Mouse (Mus musculus) lung, embryonic 15.5 days (tissue): ENCODE results near the gene Ramp2. TPM values are rescaled to one million over a fixed set of nuclear protein-coding genes. Genes with fewer than 3 reads are reported as not detected.

ENCODE experiments used
- ATAC-seq: fragments of 200-750 bp; cut with Nextera tagmentation; 2 replicates; pipeline ENCODE4 v1.8.0; 2017; ENCODE audit warnings: moderate number of reproducible peaks, borderline replicate concordance; ENCODE audit not compliant: low FRiP score, low TSS enrichment; ENCODE audit errors: extremely low read depth
- H3K27ac ChIP-seq: fragments of 300-500 bp; sonication (generic); 2 replicates; pipeline ENCODE4 v1.5.1; 2015; ENCODE audit warnings: moderate library complexity, mild to moderate bottlenecking, inconsistent platforms
- H3K27me3 ChIP-seq: fragments of 300-500 bp; sonication (generic); 2 replicates; pipeline ENCODE4 v1.6.1; 2015; ENCODE audit warnings: inconsistent platforms
- H3K36me3 ChIP-seq: fragments of 300-500 bp; sonication (generic); 2 replicates; pipeline ENCODE4 v1.6.1; 2015; ENCODE audit warnings: inconsistent platforms
- H3K4me1 ChIP-seq: fragments of 300-500 bp; sonication (generic); 2 replicates; pipeline ENCODE4 v1.6.1; 2015; ENCODE audit warnings: inconsistent platforms
- H3K4me2 ChIP-seq: fragments of 300-500 bp; sonication (generic); 2 replicates; pipeline ENCODE4 v1.6.1; 2015; ENCODE audit warnings: inconsistent platforms, mild to moderate bottlenecking, moderate library complexity
- H3K4me3 ChIP-seq: fragments of 300-500 bp; sonication (generic); 2 replicates; pipeline ENCODE4 v1.5.1; 2015; ENCODE audit warnings: mild to moderate bottlenecking, inconsistent platforms
- H3K9ac ChIP-seq: fragments of 300-500 bp; sonication (generic); 2 replicates; pipeline ENCODE4 v1.6.1; 2015; ENCODE audit warnings: inconsistent platforms
- H3K9me3 ChIP-seq: fragments of 300-500 bp; sonication (generic); 2 replicates; pipeline ENCODE4 v1.6.1; 2016; ENCODE audit warnings: inconsistent platforms
- WGBS: fragments of 180-500 bp; shearing (Covaris S2); methylation state at CpG from one replicate; pipeline ENCODE4 v1.1.7; 2015; 5-methylcytosine and 5-hydroxymethylcytosine counted together
- polyA plus RNA-seq: library from polyadenylated mRNA; unstranded; fragments of >200 nt; fragmentation: Nextera tagmentation; extraction: Ambion mirVana; gene quantifications from 2 replicates; pipeline ENCODE4 v1.2.1, GENCODE M21; 2015

Ramp2 gene
- polyA plus RNA-seq, 1 experiment from 2014 or later: 286 TPM

DNA sequence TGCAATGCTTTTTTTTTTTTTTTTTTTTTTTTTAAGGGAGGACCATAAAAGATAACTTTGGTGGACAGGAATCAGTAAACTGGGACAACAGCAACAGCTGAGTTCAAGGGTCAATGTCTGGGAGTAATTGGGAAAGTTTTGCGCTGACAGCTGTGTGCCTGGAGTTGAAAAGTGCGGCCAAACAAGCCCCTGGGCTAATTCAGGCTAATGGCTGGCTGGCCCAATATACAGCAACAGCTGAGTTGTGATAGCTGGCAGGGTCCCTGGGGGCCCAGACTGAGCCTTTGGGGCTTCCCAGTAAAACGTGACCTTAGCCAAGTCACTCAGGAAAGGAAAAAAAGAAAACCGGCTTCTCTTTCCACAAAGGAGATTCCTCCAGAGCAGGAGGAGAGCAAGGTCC, 757 bp upstream of the Ramp2 start:
- H3K27me3 ChIP-seq: peaks cover 16% of the 10 kb centered on the region; the same call in 1 of the 2 replicates
- no peak for ATAC-seq
- no peak overlapping the region for H3K4me3 ChIP-seq
- H3K9me3 ChIP-seq: no peaks in the 10 kb centered on the region
- H3K27ac ChIP-seq: peak overlapping the region; percentile 92
- no peak overlapping the region for H3K9ac ChIP-seq
- peak overlapping the region; percentile 94 for H3K4me2 ChIP-seq
- H3K36me3 ChIP-seq: no peaks in the 10 kb centered on the region
- WGBS: 37% methylated on average over 4 of the region's 4 CpGs
- peaks cover 17% of the 10 kb centered on the region for H3K4me1 ChIP-seq

- 9% methylated on average over 7 of the region's 7 CpGs for WGBS
- no peak; the same call in 1 of the 2 replicates for ATAC-seq
These were observed 829 bp downstream of the Ramp2 start for GRCm38 (mm10) chr11:101246702-101247012.

DNA sequence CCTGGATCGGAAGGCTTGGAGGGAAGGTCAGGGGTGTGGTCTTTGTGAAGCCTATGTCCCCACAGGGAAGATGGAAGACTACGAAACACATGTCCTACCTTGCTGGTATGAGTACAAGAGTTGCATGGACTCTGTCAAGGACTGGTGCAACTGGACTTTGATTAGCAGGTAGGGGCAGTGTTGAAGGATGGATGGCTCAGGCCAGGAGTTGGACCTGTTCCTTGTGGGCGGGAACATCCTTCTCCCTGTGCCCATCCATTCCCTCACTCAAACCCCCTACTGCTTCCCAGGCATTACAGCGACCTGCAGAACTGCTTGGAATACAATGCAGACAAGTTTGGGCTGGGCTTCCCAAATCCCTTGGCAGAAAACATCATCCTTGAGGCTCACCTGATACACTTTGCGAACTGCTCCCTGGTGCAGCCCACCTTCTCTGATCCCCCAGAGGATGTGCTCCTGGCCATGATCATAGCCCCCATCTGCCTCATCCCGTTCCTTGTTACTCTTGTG, 1.7 kb downstream of the Ramp2 start:
- 81% methylated on average over 6 of the region's 6 CpGs for WGBS
- Histone ChIP-seq H3K27ac (peak overlapping the region; percentile 92), H3K9ac (peak overlapping the region; percentile 89; the same call in 1 of the 2 replicates), H3K4me1 (peaks cover 21% of the 10 kb centered on the region), H3K4me2 (peak overlapping the region; percentile 94), H3K36me3 (no peaks in the 10 kb centered on the region), H3K9me3 (no peaks in the 10 kb centered on the region), H3K4me3 (peak overlapping the region; percentile 76), H3K27me3 (peaks cover 16% of the 10 kb centered on the region; the same call in 1 of the 2 replicates)
- ATAC-seq: no peak

More at GRCm38 (mm10) chr11:101246702-101247012, 829 bp downstream of the Ramp2 start:
- Histone ChIP-seq H3K4me1 (peaks cover 17% of the 10 kb centered on the region), H3K27ac (peak overlapping the region; percentile 92), H3K4me3 (peak overlapping the region; percentile 76), H3K27me3 (peaks cover 16% of the 10 kb centered on the region; the same call in 1 of the 2 replicates), H3K9me3 (no peaks in the 10 kb centered on the region), H3K9ac (peak overlapping the region; percentile 89), H3K4me2 (peak overlapping the region; percentile 94), H3K36me3 (no peaks in the 10 kb centered on the region)

DNA sequence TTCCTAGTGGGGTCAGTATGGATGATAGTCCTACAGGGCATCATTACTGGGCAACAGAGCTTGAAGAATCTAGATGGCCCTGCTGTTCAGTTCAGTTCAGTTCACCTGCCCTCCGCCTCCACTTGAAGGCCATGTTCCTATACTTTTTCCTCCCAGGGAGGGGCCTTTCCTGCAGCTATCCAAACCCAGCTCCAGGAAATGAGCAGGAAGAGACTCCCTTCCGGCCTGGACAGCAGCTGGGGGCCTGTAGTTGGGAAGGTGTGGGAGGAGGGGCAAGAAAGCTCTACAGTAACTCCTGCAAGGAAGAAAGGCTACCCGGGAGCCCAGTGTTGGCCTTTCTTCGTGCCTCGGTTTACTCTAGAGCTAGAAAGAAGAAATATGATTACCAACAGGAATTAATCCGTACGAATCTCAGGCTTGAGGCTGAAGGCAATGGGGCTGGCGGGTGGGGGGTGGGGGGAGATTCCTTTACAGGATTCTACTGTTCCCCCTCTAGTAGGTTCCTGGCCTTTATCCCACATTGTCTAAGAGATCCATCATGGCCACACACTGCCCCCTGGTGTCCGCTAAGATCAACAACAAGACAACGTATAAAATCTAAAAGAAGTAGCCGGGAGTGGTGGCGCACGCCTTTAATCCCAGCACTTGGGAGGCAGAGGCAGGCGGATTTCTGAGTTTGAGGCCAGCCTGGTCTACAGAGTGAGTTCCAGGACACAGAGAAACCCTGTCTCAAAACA, 2.6 kb downstream of the Ramp2 start:
- Histone ChIP-seq H3K4me2 (peak overlapping the region; percentile 94), H3K4me1 (peaks cover 27% of the 10 kb centered on the region), H3K36me3 (no peaks in the 10 kb centered on the region), H3K4me3 (peak overlapping the region; percentile 76), H3K27me3 (peaks cover 16% of the 10 kb centered on the region; the same call in 1 of the 2 replicates), H3K9ac (no peak overlapping the region), H3K9me3 (no peaks in the 10 kb centered on the region), H3K27ac (peak overlapping the region; percentile 92)
- WGBS: 29% methylated on average over 14 of the region's 14 CpGs
- ATAC-seq: 0 out of 2 replicates have a peak, but pooled peaks have one; percentile 17

DNA sequence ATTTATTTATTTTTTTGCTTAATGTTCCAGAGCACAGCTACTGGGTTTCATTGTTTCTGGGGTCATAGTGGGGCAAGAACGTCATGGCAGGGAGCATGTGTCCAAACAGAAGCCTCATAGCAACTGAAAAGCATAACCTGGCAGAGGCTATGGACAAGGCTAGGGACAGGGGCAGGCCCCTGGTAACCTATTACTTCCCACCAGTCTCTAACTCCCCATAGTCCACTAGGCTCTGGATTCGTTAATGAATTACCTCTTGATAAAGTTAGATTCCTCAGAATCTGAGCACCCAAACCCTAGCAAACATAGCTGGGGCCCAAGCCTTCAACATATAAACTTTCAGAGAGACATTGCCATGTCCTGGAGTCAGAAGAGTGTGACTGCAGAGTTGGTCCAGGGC, 5.2 kb downstream of the Ramp2 start:
- H3K27ac ChIP-seq: no peak overlapping the region

DNA sequence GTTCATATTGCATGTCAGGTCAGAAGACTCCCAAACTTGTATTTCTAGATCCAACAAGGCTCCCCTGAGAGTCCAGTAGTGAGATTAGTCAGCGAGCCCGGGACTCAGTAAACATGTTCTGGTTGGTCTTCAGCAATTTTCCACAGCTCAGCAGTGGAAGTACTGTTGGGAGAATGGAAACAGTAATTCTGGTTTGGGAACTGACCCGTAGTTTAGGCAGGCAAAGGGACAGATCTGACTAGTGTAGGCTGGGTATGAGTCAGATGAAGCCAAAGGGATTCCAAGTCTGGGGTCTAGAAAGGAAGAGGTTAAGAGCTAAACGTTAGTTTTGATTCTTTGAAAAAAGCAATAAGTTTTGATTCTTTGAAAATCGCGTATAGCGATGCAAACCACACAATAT, 7.1 kb downstream of the Ramp2 start:
- Histone ChIP-seq H3K4me3 (peak overlapping the region; percentile 97), H3K36me3 (0 out of 2 replicates have a peak, but pooled peaks cover 7% of the 10 kb centered on the region), H3K9me3 (no peaks in the 10 kb centered on the region), H3K9ac (peak overlapping the region; percentile 97), H3K4me2 (peak overlapping the region; percentile 95), H3K27me3 (no peaks in the 10 kb centered on the region; the same call in 1 of the 2 replicates), H3K27ac (peak overlapping the region; percentile 93), H3K4me1 (peaks cover 22% of the 10 kb centered on the region)
- WGBS: 3% methylated on average over 7 of the region's 7 CpGs
- no peak for ATAC-seq

More for the DNA sequence above, 5.2 kb downstream of the Ramp2 start:
- Histone ChIP-seq H3K4me2 (no peak overlapping the region), H3K36me3 (no peaks in the 10 kb centered on the region), H3K9ac (no peak overlapping the region; the same call in 1 of the 2 replicates), H3K9me3 (no peaks in the 10 kb centered on the region), H3K4me3 (no peak overlapping the region), H3K4me1 (peaks cover 26% of the 10 kb centered on the region), H3K27me3 (peaks cover 9% of the 10 kb centered on the region; the same call in 1 of the 2 replicates)
- 77% methylated on average over 2 of the region's 2 CpGs for WGBS
- no peak for ATAC-seq

- Histone ChIP-seq H3K27me3 (no peaks in the 10 kb centered on the region), H3K27ac (peak within 1 kb of the TSS; percentile 93), H3K4me3 (peak within 1 kb of the TSS; percentile 97), H3K9me3 (no peaks in the 10 kb centered on the region), H3K4me1 (peaks cover 21% of the 10 kb centered on the region), H3K36me3 (0 out of 2 replicates have a peak, but pooled peaks cover 9% of the 10 kb centered on the region), H3K4me2 (peak within 1 kb of the TSS; percentile 95), H3K9ac (peak within 1 kb of the TSS; percentile 97)
- peak; percentile 79 for ATAC-seq
- WGBS: under 1% methylated on average over 40 of the region's 40 CpGs
These were observed 8.0 kb downstream of the Ramp2 start, which contains the start of gene Vps25 for GRCm38 (mm10) chr11:101253613-101254389. Gene Vps25, plus strand, starts transcription at chr11:101253707.

DNA sequence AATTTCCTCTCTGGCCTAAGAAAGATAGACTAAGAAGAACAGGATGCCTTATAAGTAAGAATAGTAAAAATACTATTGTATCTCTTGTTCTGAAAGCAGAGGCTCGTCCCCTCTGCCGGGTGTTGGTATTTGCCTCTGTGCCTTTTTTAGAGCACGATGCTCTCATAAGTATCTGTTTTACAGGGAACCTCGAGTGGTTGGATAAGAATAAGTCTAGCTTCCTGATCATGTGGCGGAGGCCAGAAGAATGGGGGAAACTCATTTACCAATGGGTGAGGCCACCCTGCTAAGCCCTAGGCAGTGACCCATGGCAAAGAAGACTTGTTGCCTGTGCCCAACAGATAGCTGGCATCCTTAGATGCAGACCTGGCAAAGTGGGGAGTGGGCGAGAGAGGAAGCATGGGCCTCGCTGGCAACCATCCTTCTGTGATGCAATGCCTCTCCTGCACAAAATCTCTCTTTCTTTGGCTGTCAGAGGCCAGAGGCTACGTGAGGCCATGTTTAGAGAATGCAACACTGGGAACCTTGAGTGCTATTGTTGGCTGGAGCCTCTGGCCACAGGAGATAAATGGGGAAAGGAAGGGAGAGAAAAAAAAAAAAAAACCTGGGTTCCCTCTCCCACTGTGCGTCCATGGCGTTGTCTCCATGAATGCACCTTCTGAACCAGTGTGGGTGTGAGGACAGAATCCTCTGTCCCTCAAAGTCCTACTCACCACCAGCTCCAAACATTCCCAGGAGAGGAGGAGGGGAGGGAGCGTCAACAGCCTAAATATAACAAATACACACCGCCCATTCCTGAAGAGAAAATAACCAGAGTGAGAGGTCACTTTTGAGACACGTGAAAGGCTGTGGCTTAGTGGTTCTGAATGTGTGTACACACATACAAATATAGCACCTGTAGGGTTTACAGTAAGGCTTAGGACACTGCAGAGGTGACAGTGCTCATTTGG, 10.3 kb downstream of the Ramp2 start:
- H3K9ac ChIP-seq: no peak overlapping the region
- WGBS: 84% methylated on average over 13 of the region's 13 CpGs
- H3K27me3 ChIP-seq: no peaks in the 10 kb centered on the region
- H3K9me3 ChIP-seq: no peaks in the 10 kb centered on the region
- H3K4me2 ChIP-seq: no peak overlapping the region
- no peak overlapping the region for H3K4me3 ChIP-seq
- no peak for ATAC-seq
- H3K36me3 ChIP-seq: 0 out of 2 replicates have a peak, but pooled peaks cover 9% of the 10 kb centered on the region
- H3K27ac ChIP-seq: no peak overlapping the region
- peaks cover 40% of the 10 kb centered on the region for H3K4me1 ChIP-seq

GRCm38 (mm10) chr11:101259261-101259712, 13.5 kb downstream of the Ramp2 start:
- 17% methylated on average over 6 of the region's 6 CpGs for WGBS
- Histone ChIP-seq H3K4me1 (peaks cover 41% of the 10 kb centered on the region), H3K4me2 (peak overlapping the region; percentile 90), H3K36me3 (0 out of 2 replicates have a peak, but pooled peaks cover 9% of the 10 kb centered on the region), H3K9me3 (no peaks in the 10 kb centered on the region), H3K27me3 (peaks cover 27% of the 10 kb centered on the region), H3K27ac (peak overlapping the region; percentile 79), H3K9ac (no peak overlapping the region), H3K4me3 (peak overlapping the region; percentile 59; the same call in 1 of the 2 replicates)
- ATAC-seq: peak; percentile 51

- ATAC-seq: peak; percentile 82
- peaks cover 34% of the 10 kb centered on the region for H3K27me3 ChIP-seq
- H3K36me3 ChIP-seq: 0 out of 2 replicates have a peak, but pooled peaks cover 9% of the 10 kb centered on the region
- peak within 1 kb of the TSS; percentile 79 for H3K27ac ChIP-seq
- peak within 1 kb of the TSS; percentile 59 for H3K4me3 ChIP-seq
- peaks cover 43% of the 10 kb centered on the region for H3K4me1 ChIP-seq
- WGBS: 1% methylated on average over 36 of the region's 43 CpGs
- peak within 1 kb of the TSS; percentile 90 for H3K4me2 ChIP-seq
- H3K9me3 ChIP-seq: no peaks in the 10 kb centered on the region
- peak within 1 kb of the TSS; percentile 59 for H3K9ac ChIP-seq
These were observed 14.4 kb downstream of the Ramp2 start, which contains the start of gene Wnk4 for GRCm38 (mm10) chr11:101259948-101260825. Gene Wnk4, plus strand, starts transcription at chr11:101260567.
